ENCODE assay signal across 10 mouse cellular contexts in the genomic region with DNA sequence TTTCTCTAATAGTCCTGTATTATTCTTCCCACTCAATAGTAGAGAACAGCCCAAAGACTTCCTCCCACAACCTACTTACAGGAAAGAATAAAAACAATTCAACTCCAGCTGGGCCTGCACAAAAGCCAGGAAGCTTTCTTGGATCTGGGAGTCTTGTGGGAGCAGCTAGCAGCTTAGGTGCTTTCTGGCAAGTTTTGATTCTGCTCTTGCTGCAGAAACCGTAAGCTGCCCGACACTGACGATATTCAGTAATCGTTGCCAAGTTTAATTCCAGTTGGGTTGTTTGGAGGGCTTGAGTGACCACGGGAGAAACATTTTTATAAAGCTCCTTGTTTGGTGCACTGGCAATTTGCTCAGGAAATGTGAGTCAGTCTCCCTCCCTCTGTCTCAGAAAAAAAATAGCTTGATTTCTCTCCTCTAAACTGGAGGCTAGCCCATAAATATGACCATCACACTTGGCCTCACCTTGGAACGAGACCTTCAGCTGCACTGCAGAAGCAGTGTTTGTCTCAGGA. TPM values are rescaled to one million over a fixed set of nuclear protein-coding genes. Genes with fewer than 3 reads are reported as not detected.
A peak's percentile ranks its signal among the peaks of the same experiment; 100 is the strongest.
DNase-seq lines count a peak whose midpoint lies in the region; ATAC-seq and TF ChIP-seq lines count a peak whose summit lies in the region.
"Had no signal": no experiment of that assay in that cellular context is flagged by ENCODE, and none has a peak within 500 bp of the region (broad histone marks: within the 10 kb centered on the region; RNA-seq: fewer than 3 reads in every experiment).

No protein-coding gene starts in this region.

- H3K4me1 ChIP-seq in forebrain, embryonic 10.5 days: peaks cover 56% of the 10 kb centered on the region
- H3K4me1 ChIP-seq in forebrain, postnatal 0 days (ENCODE audit: insufficient read depth): no peaks in the 10 kb centered on the region
- H3K4me1 ChIP-seq in forebrain, embryonic 14.5 days (ENCODE audit: control insufficient read depth, insufficient read depth, low read length): peaks cover 5% of the 10 kb centered on the region
- H3K4me1 ChIP-seq: liver, embryonic 15.5 days had no signal

- H3K27me3 ChIP-seq in forebrain, embryonic 10.5 days (ENCODE audit: poor library complexity, severe bottlenecking): peaks cover 44% of the 10 kb centered on the region
- no peaks in the 10 kb centered on the region for H3K27me3 ChIP-seq in forebrain, postnatal 0 days (ENCODE audit: insufficient read depth, low read length)
- no peaks in the 10 kb centered on the region for H3K27me3 ChIP-seq in forebrain, embryonic 14.5 days (replicated peaks; ENCODE audit: control insufficient read depth, insufficient read depth, low read length)
- H3K27me3 ChIP-seq in myocyte (ENCODE audit: control insufficient read depth, insufficient read depth, insufficient read length): no peaks in the 10 kb centered on the region
- H3K27me3 ChIP-seq: CH12.LX had no signal

- no peaks in the 10 kb centered on the region for H3K79me2 ChIP-seq in myocyte (ENCODE audit: control insufficient read depth, insufficient read depth)

- no peak overlapping the region for H3ac ChIP-seq in myocyte (ENCODE audit: control insufficient read depth, insufficient read length)

- DNase-seq in forebrain, embryonic 10.5 days (ENCODE audit: extremely low spot score, low spot score): peak; percentile 40
- no peak for DNase-seq in forebrain, postnatal 0 days
- peak; percentile 49 for DNase-seq in ovary, adult 18-20 months (ENCODE audit: low spot score)
- no peak for DNase-seq in ovary, postnatal 36 days (ENCODE audit: low spot score)
- DNase-seq in forebrain, embryonic 14.5 days (ENCODE audit: low spot score): peak; percentile 63
- DNase-seq in urinary bladder, postnatal 4 days (ENCODE audit: low spot score in 2 of 2): no peak

- 10% methylated on average over 6 of the region's 6 CpGs for WGBS in forebrain, embryonic 10.5 days
- WGBS in forebrain, postnatal 0 days: 6% methylated on average over 6 of the region's 6 CpGs
- 2% methylated on average over 6 of the region's 6 CpGs for WGBS in forebrain, embryonic 14.5 days

- no peaks in the 10 kb centered on the region for H3K36me3 ChIP-seq in forebrain, embryonic 10.5 days (replicated peaks)
- H3K36me3 ChIP-seq in forebrain, postnatal 0 days (ENCODE audit: insufficient read depth): no peaks in the 10 kb centered on the region
- no peaks in the 10 kb centered on the region for H3K36me3 ChIP-seq in forebrain, embryonic 14.5 days (ENCODE audit: control insufficient read depth, insufficient read depth, low read length)
- no peaks in the 10 kb centered on the region for H3K36me3 ChIP-seq in myocyte (ENCODE audit: control insufficient read depth, insufficient read depth)
- H3K36me3 ChIP-seq: liver, embryonic 15.5 days had no signal

- H3K9me3 ChIP-seq in forebrain, embryonic 10.5 days: no peaks in the 10 kb centered on the region
- H3K9me3 ChIP-seq in forebrain, postnatal 0 days (ENCODE audit: low read length): no peaks in the 10 kb centered on the region
- no peaks in the 10 kb centered on the region for H3K9me3 ChIP-seq in forebrain, embryonic 14.5 days (replicated peaks; ENCODE audit: control insufficient read depth, low read length)
- H3K9me3 ChIP-seq: liver, embryonic 15.5 days had no signal

- ATAC-seq in forebrain, postnatal 0 days: no peak
- ATAC-seq in forebrain, embryonic 14.5 days: no peak
- no peak for ATAC-seq in megakaryocyte progenitor cell, adult 5-6 weeks (replicated peaks; ENCODE audit: poor library complexity)

- TF ChIP-seq POLR2A in myocyte (IDR thresholded peaks at IDR 0.05; ENCODE audit: insufficient read length, low read depth): no peak

- H3K27ac ChIP-seq in forebrain, embryonic 10.5 days: peak overlapping the region; percentile 79
- no peak overlapping the region for H3K27ac ChIP-seq in forebrain, postnatal 0 days (ENCODE audit: low read depth, low read length)
- H3K27ac ChIP-seq in forebrain, embryonic 14.5 days (ENCODE audit: low read depth, low read length): no peak overlapping the region
- H3K27ac ChIP-seq: liver, embryonic 15.5 days had no signal

- no peak for TF ChIP-seq CTCF in forebrain, postnatal 0 days (IDR thresholded peaks at IDR 0.05; ENCODE audit: low read depth)

- H3K9ac ChIP-seq in forebrain, postnatal 0 days: no peak overlapping the region; the same call in 1 of the 2 replicates
- H3K9ac ChIP-seq in forebrain, embryonic 14.5 days (ENCODE audit: low read length): no peak overlapping the region
- H3K9ac ChIP-seq: liver, embryonic 15.5 days had no signal

- H3K4me2 ChIP-seq in forebrain, postnatal 0 days (ENCODE audit: low read depth): no peak overlapping the region
- peak overlapping the region; percentile 21; the same call in 1 of the 2 replicates for H3K4me2 ChIP-seq in forebrain, embryonic 14.5 days (ENCODE audit: low read length)
- H3K4me2 ChIP-seq in myocyte (ENCODE audit: low read depth): peak overlapping the region; percentile 98
- H3K4me2 ChIP-seq: liver, embryonic 15.5 days had no signal

- peak overlapping the region; percentile 17 for H3K4me3 ChIP-seq in forebrain, embryonic 10.5 days
- no peak overlapping the region for H3K4me3 ChIP-seq in forebrain, postnatal 0 days (ENCODE audit: low read depth, low read length)
- no peak overlapping the region for H3K4me3 ChIP-seq in forebrain, embryonic 14.5 days (ENCODE audit: low read depth, low read length)
- peak overlapping the region; percentile 24 for H3K4me3 ChIP-seq in myocyte
- H3K4me3 ChIP-seq: liver, embryonic 15.5 days had no signal

TF ChIP-seq in myocyte, 11 proteins besides CTCF, POLR2A, EP300 and RAD21:
- TF ChIP-seq MYOG (IDR thresholded peaks at IDR 0.05; ENCODE audit: control insufficient read depth in 1 of 3, insufficient read depth in 1 of 3, insufficient read length in 2 of 3, low read depth in 2 of 3) (no peak), E2F4 (IDR thresholded peaks at IDR 0.05; ENCODE audit: insufficient read depth) (no peak), TCF3 (IDR thresholded peaks at IDR 0.05; ENCODE audit: insufficient read length, low read depth) (no peak), POLR2AphosphoS2 (IDR thresholded peaks at IDR 0.05; ENCODE audit: insufficient read length, low read depth) (no peak), MAX (IDR thresholded peaks at IDR 0.05; ENCODE audit: low read depth) (no peak), USF1 (IDR thresholded peaks at IDR 0.05; ENCODE audit: low read depth) (no peak), TCF12 (IDR thresholded peaks at IDR 0.05; ENCODE audit: insufficient read depth, poor library complexity, severe bottlenecking) (no peak), REST (IDR thresholded peaks at IDR 0.05; ENCODE audit: insufficient read depth, insufficient read length) (no peak), SRF (IDR thresholded peaks at IDR 0.05; ENCODE audit: control insufficient read depth, insufficient read length, low read depth) (no peak), CEBPB (IDR thresholded peaks at IDR 0.05; ENCODE audit: insufficient read depth, poor library complexity, severe bottlenecking) (no peak), MYOD1 (IDR thresholded peaks at IDR 0.05; ENCODE audit: control insufficient read depth in 1 of 3, insufficient read length in 2 of 3, low read depth in 2 of 3) (no peak)

RNA-seq across cellular contexts. Expression of a gene that starts 32.2 kb away (rescaled TPM):
- polyA plus RNA-seq in forebrain, embryonic 10.5 days (2016; fragmentation: Nextera tagmentation; extraction: Ambion mirVana): 12.6 and 14.2 TPM in 2 replicates
- total RNA-seq in forebrain, postnatal 0 days (2014; rRNA removed): 9.7 and 12.2 TPM in 2 replicates
- 8.8 and 14.4 TPM in 2 replicates for polyA plus RNA-seq in forebrain, postnatal 0 days (2015; fragmentation: Nextera tagmentation; extraction: Ambion mirVana)
- 12.9 and 16.7 TPM in 2 replicates for polyA plus RNA-seq in forebrain, embryonic 14.5 days (2014; fragmentation: Nextera tagmentation; extraction: Ambion mirVana)
- 3.5 TPM for polyA plus RNA-seq in myocyte (2012; fragmentation: generic; extraction: Trizol)
- total RNA-seq in megakaryocyte progenitor cell, adult 5-6 weeks (2015): 18.0 and 22.4 TPM in 2 replicates
- total RNA-seq in megakaryocyte progenitor cell, adult 5-6 weeks (2017): 13.9 and 16.8 TPM in 2 replicates
- total RNA-seq: CH12.LX had no signal

RNA-seq across cellular contexts. Expression of a gene that starts 40.8 kb away (rescaled TPM):
- 73.5 and 74.2 TPM in 2 replicates for polyA plus RNA-seq in forebrain, embryonic 10.5 days (2016; fragmentation: Nextera tagmentation; extraction: Ambion mirVana)
- 101 and 108 TPM in 2 replicates for total RNA-seq in forebrain, postnatal 0 days (2014; rRNA removed)
- 28.2 and 34.1 TPM in 2 replicates for polyA plus RNA-seq in forebrain, postnatal 0 days (2015; fragmentation: Nextera tagmentation; extraction: Ambion mirVana)
- polyA plus RNA-seq in forebrain, embryonic 14.5 days (2014; fragmentation: Nextera tagmentation; extraction: Ambion mirVana): 80.3 and 82.9 TPM in 2 replicates
- polyA plus RNA-seq in myocyte (2012; fragmentation: generic; extraction: Trizol): 24.7 TPM
- total RNA-seq in megakaryocyte progenitor cell, adult 5-6 weeks (2015): 22.8 and 32.5 TPM in 2 replicates
- total RNA-seq in megakaryocyte progenitor cell, adult 5-6 weeks (2017): 20.4 and 27.8 TPM in 2 replicates

Comparison
In these comparisons a context has a peak if more than half of its experiments do, and no peak if none do; other contexts are left out.
1. DNase-seq: peak in forebrain, embryonic 10.5 days (single experiment), ovary, adult 18-20 months (single experiment) and forebrain, embryonic 14.5 days (single experiment); none in forebrain, postnatal 0 days (single experiment), ovary, postnatal 36 days (single experiment) and urinary bladder, postnatal 4 days (0 of 2).
2. H3K4me3 ChIP-seq: peak in forebrain, embryonic 10.5 days (single experiment) and myocyte (single experiment); none in forebrain, postnatal 0 days (single experiment) and forebrain, embryonic 14.5 days (single experiment).